Mouse (Mus musculus): ENCODE measurements around the gene Mast4. TPM values are rescaled to one million over a fixed set of nuclear protein-coding genes. Genes with fewer than 3 reads are reported as not detected.

Mast4 gene
- polyA plus RNA-seq, 1 experiment from 2014 or later = 32.2 TPM

GRCm38 (mm10) chr13:103195847-103196246, 138.4 kb downstream of the Mast4 start:
- 80% methylated on average over 3 of the region's 3 CpGs for WGBS
- Histone ChIP-seq H3K27ac (no peak overlapping the region), H3K9ac (no peak overlapping the region), H3K4me1 (replicated peaks; ENCODE audit: control insufficient read depth, insufficient read depth, low read length) (peaks cover 7% of the 10 kb centered on the region; the same call in 1 of the 2 replicates), H3K4me3 (replicated peaks; ENCODE audit: low read length) (no peak overlapping the region), H3K4me2 (replicated peaks) (no peak overlapping the region), H3K27me3 (ENCODE audit: control insufficient read depth, insufficient read depth, low read length) (no peaks in the 10 kb centered on the region), H3K36me3 (replicated peaks; ENCODE audit: control insufficient read depth, insufficient read depth) (no peaks in the 10 kb centered on the region), H3K9me3 (ENCODE audit: control insufficient read depth, low read length) (no peaks in the 10 kb centered on the region)
- ATAC-seq (ENCODE audit: low FRiP score) (no peak), DNase-seq (ENCODE audit: low spot score) (no peak)

DNA sequence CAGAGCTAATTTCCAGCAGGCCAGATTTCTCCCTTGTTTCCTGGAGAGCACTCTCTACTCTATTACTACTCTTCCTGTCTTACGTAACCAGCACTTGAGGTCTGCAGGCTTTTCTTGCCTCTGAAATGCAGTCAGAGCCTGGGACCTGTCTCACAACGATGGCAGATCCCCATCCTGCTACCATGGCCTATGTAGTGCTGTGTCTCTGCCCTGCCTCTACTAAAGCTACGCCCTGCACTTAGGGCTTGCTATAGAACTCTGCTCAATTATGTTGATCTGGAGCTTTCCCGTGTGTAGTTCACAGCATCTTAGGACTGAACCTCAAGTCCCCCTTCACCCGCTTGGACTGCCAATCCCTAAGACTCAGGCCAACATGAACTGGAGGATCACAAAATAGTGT, 150.7 kb downstream of the Mast4 start:
- Histone ChIP-seq H3K36me3 (replicated peaks; ENCODE audit: control insufficient read depth, insufficient read depth) (no peaks in the 10 kb centered on the region), H3K27ac (no peak overlapping the region), H3K9me3 (ENCODE audit: control insufficient read depth, low read length) (no peaks in the 10 kb centered on the region), H3K9ac (no peak overlapping the region), H3K4me2 (replicated peaks) (no peak overlapping the region), H3K4me3 (replicated peaks; ENCODE audit: low read length) (no peak overlapping the region), H3K4me1 (replicated peaks; ENCODE audit: control insufficient read depth, insufficient read depth, low read length) (no peaks in the 10 kb centered on the region), H3K27me3 (ENCODE audit: control insufficient read depth, insufficient read depth, low read length) (no peaks in the 10 kb centered on the region)
- no peak for ATAC-seq (ENCODE audit: low FRiP score)
- 89% methylated on average over 5 of the region's 5 CpGs for WGBS
- no peak for DNase-seq (ENCODE audit: low spot score)

GRCm38 (mm10) chr13:103181836-103182235, 152.5 kb downstream of the Mast4 start:
- DNase-seq (ENCODE audit: low spot score) = no peak
- H3K4me2 ChIP-seq (replicated peaks) = no peak overlapping the region
- ATAC-seq (ENCODE audit: low FRiP score) = no peak
- H3K9ac ChIP-seq = no peak overlapping the region
- H3K4me1 ChIP-seq (replicated peaks; ENCODE audit: control insufficient read depth, insufficient read depth, low read length) = no peaks in the 10 kb centered on the region
- no peaks in the 10 kb centered on the region for H3K9me3 ChIP-seq (ENCODE audit: control insufficient read depth, low read length)
- WGBS = 95% methylated on average over 9 of the region's 9 CpGs
- no peak overlapping the region for H3K27ac ChIP-seq
- H3K36me3 ChIP-seq (replicated peaks; ENCODE audit: control insufficient read depth, insufficient read depth) = no peaks in the 10 kb centered on the region
- no peaks in the 10 kb centered on the region for H3K27me3 ChIP-seq (ENCODE audit: control insufficient read depth, insufficient read depth, low read length)
- H3K4me3 ChIP-seq (replicated peaks; ENCODE audit: low read length) = no peak overlapping the region

GRCm38 (mm10) chr13:103176871-103177270, 157.4 kb downstream of the Mast4 start:
- no peak overlapping the region for H3K27ac ChIP-seq
- no peak overlapping the region for H3K4me3 ChIP-seq (replicated peaks; ENCODE audit: low read length)
- 0 out of 2 replicates have a peak, but pooled peaks cover 9% of the 10 kb centered on the region for H3K4me1 ChIP-seq (replicated peaks; ENCODE audit: control insufficient read depth, insufficient read depth, low read length)
- ATAC-seq (ENCODE audit: low FRiP score) = no peak
- H3K4me2 ChIP-seq (replicated peaks) = no peak overlapping the region
- 29% methylated on average over 7 of the region's 7 CpGs for WGBS
- H3K9me3 ChIP-seq (ENCODE audit: control insufficient read depth, low read length) = no peaks in the 10 kb centered on the region
- H3K27me3 ChIP-seq (ENCODE audit: control insufficient read depth, insufficient read depth, low read length) = no peaks in the 10 kb centered on the region
- no peak overlapping the region for H3K9ac ChIP-seq
- no peak for DNase-seq (ENCODE audit: low spot score)
- H3K36me3 ChIP-seq (replicated peaks; ENCODE audit: control insufficient read depth, insufficient read depth) = no peaks in the 10 kb centered on the region

DNA sequence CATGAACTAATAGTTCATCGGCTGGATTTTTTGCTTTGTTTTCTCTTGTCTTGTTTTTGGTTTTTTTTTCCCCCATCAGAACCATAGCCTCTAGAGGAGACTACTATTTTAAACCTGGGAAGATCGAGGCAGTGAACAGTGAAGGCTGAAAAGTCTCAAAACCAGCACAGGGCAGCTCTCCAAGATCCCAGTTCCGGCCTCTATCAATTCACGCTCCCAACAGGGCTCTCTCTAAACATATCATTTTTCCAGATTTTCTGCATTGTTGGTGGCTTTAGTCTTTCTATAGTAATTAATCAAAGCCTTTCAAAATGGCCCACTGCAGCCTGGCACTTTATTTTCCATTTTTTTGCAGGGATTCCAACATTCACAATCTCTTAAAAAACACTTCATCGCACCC, 159.9 kb downstream of the Mast4 start:
- WGBS = 66% methylated on average over 5 of the region's 5 CpGs
- DNase-seq (ENCODE audit: low spot score) (no peak), ATAC-seq (ENCODE audit: low FRiP score) (no peak)
- no peaks in the 10 kb centered on the region for H3K27me3 ChIP-seq (ENCODE audit: control insufficient read depth, insufficient read depth, low read length)
- H3K9me3 ChIP-seq (ENCODE audit: control insufficient read depth, low read length) = no peaks in the 10 kb centered on the region
- 0 out of 2 replicates have a peak, but pooled peaks cover 9% of the 10 kb centered on the region for H3K4me1 ChIP-seq (replicated peaks; ENCODE audit: control insufficient read depth, insufficient read depth, low read length)
- H3K27ac ChIP-seq = no peak overlapping the region
- no peak overlapping the region for H3K9ac ChIP-seq
- H3K36me3 ChIP-seq (replicated peaks; ENCODE audit: control insufficient read depth, insufficient read depth) = no peaks in the 10 kb centered on the region
- H3K4me2 ChIP-seq (replicated peaks) = no peak overlapping the region
- H3K4me3 ChIP-seq (replicated peaks; ENCODE audit: low read length) = no peak overlapping the region

- Histone ChIP-seq H3K9ac (no peak overlapping the region), H3K36me3 (replicated peaks; ENCODE audit: control insufficient read depth, insufficient read depth) (no peaks in the 10 kb centered on the region), H3K9me3 (ENCODE audit: control insufficient read depth, low read length) (no peaks in the 10 kb centered on the region), H3K27me3 (ENCODE audit: control insufficient read depth, insufficient read depth, low read length) (no peaks in the 10 kb centered on the region), H3K4me1 (replicated peaks; ENCODE audit: control insufficient read depth, insufficient read depth, low read length) (0 out of 2 replicates have a peak, but pooled peaks cover 9% of the 10 kb centered on the region), H3K27ac (no peak overlapping the region), H3K4me2 (replicated peaks) (0 out of 2 replicates have a peak overlapping the region, but pooled peaks have one; percentile 28), H3K4me3 (replicated peaks; ENCODE audit: low read length) (no peak overlapping the region)
- ATAC-seq (ENCODE audit: low FRiP score) (peak; percentile 68), DNase-seq (ENCODE audit: low spot score) (peak; percentile 92)
- WGBS = 25% methylated on average over 7 of the region's 7 CpGs
Measured at GRCm38 (mm10) chr13:103173545-103174182, 160.6 kb downstream of the Mast4 start.

GRCm38 (mm10) chr13:103151944-103152343, 182.4 kb downstream of the Mast4 start:
- no peaks in the 10 kb centered on the region for H3K36me3 ChIP-seq (replicated peaks; ENCODE audit: control insufficient read depth, insufficient read depth)
- no peak overlapping the region for H3K9ac ChIP-seq
- H3K27ac ChIP-seq = no peak overlapping the region
- H3K4me1 ChIP-seq (replicated peaks; ENCODE audit: control insufficient read depth, insufficient read depth, low read length) = no peaks in the 10 kb centered on the region
- no peak overlapping the region for H3K4me2 ChIP-seq (replicated peaks)
- 85% methylated on average over 8 of the region's 8 CpGs for WGBS
- no peaks in the 10 kb centered on the region for H3K27me3 ChIP-seq (ENCODE audit: control insufficient read depth, insufficient read depth, low read length)
- no peak overlapping the region for H3K4me3 ChIP-seq (replicated peaks; ENCODE audit: low read length)
- H3K9me3 ChIP-seq (ENCODE audit: control insufficient read depth, low read length) = no peaks in the 10 kb centered on the region
- DNase-seq (ENCODE audit: low spot score) (no peak), ATAC-seq (ENCODE audit: low FRiP score) (no peak)

DNA sequence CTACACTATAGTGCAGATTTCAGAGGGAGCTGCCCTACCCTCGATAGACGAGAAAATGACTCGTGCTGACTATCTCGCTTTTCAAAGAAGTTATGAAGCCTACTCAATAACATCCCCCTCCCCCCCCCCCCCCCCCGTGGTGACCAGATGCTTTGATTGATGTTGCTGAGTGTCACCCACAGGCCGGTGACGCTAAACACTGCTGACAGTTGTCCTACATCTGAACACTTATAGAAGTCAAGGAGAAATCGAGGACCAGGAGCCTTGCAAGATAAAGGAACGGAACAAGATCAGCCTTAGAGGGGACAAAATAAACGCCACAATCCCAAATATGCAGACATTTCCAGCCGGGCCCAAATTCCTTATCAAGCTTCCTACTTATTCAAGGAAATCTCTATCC, 183.1 kb downstream of the Mast4 start:
- ATAC-seq (ENCODE audit: low FRiP score) = no peak
- Histone ChIP-seq H3K9ac (no peak overlapping the region), H3K4me3 (replicated peaks; ENCODE audit: low read length) (no peak overlapping the region), H3K4me1 (replicated peaks; ENCODE audit: control insufficient read depth, insufficient read depth, low read length) (no peaks in the 10 kb centered on the region), H3K9me3 (ENCODE audit: control insufficient read depth, low read length) (no peaks in the 10 kb centered on the region), H3K4me2 (replicated peaks) (no peak overlapping the region), H3K27me3 (ENCODE audit: control insufficient read depth, insufficient read depth, low read length) (no peaks in the 10 kb centered on the region), H3K27ac (no peak overlapping the region), H3K36me3 (replicated peaks; ENCODE audit: control insufficient read depth, insufficient read depth) (no peaks in the 10 kb centered on the region)
- no peak for DNase-seq (ENCODE audit: low spot score)
- WGBS = 35% methylated on average over 11 of the region's 11 CpGs

- H3K4me2 ChIP-seq (replicated peaks) = no peak overlapping the region
- no peak overlapping the region for H3K27ac ChIP-seq
- H3K9me3 ChIP-seq (ENCODE audit: control insufficient read depth, low read length) = no peaks in the 10 kb centered on the region
- no peaks in the 10 kb centered on the region for H3K36me3 ChIP-seq (replicated peaks; ENCODE audit: control insufficient read depth, insufficient read depth)
- WGBS = 67% methylated on average over 4 of the region's 4 CpGs
- no peak overlapping the region for H3K9ac ChIP-seq
- H3K4me1 ChIP-seq (replicated peaks; ENCODE audit: control insufficient read depth, insufficient read depth, low read length) = no peaks in the 10 kb centered on the region
- H3K27me3 ChIP-seq (ENCODE audit: control insufficient read depth, insufficient read depth, low read length) = no peaks in the 10 kb centered on the region
- ATAC-seq (ENCODE audit: low FRiP score) (no peak), DNase-seq (ENCODE audit: low spot score) (no peak)
- H3K4me3 ChIP-seq (replicated peaks; ENCODE audit: low read length) = no peak overlapping the region
Measured at GRCm38 (mm10) chr13:103150671-103151070, 183.6 kb downstream of the Mast4 start.

GRCm38 (mm10) chr13:103149415-103149814, 184.9 kb downstream of the Mast4 start:
- Histone ChIP-seq H3K4me2 (replicated peaks) (no peak overlapping the region), H3K36me3 (replicated peaks; ENCODE audit: control insufficient read depth, insufficient read depth) (no peaks in the 10 kb centered on the region), H3K4me3 (replicated peaks; ENCODE audit: low read length) (no peak overlapping the region), H3K27ac (0 out of 2 replicates have a peak overlapping the region, but pooled peaks have one; percentile 26), H3K9me3 (ENCODE audit: control insufficient read depth, low read length) (no peaks in the 10 kb centered on the region), H3K9ac (no peak overlapping the region), H3K27me3 (ENCODE audit: control insufficient read depth, insufficient read depth, low read length) (no peaks in the 10 kb centered on the region), H3K4me1 (replicated peaks; ENCODE audit: control insufficient read depth, insufficient read depth, low read length) (no peaks in the 10 kb centered on the region)
- DNase-seq (ENCODE audit: low spot score) (no peak), ATAC-seq (ENCODE audit: low FRiP score) (no peak)
- WGBS = 69% methylated on average over 7 of the region's 7 CpGs

All from hindbrain, embryonic 14.5 days (tissue).